Mouse (Mus musculus): ENCODE data around the gene Tnfsfm13. TPM values are rescaled to one million over a fixed set of nuclear protein-coding genes. Genes with fewer than 3 reads are reported as not detected.

Gene Tnfsfm13
- total RNA-seq, 2 experiments from 2014 or later, result 1.2 to 1.9 TPM

DNA sequence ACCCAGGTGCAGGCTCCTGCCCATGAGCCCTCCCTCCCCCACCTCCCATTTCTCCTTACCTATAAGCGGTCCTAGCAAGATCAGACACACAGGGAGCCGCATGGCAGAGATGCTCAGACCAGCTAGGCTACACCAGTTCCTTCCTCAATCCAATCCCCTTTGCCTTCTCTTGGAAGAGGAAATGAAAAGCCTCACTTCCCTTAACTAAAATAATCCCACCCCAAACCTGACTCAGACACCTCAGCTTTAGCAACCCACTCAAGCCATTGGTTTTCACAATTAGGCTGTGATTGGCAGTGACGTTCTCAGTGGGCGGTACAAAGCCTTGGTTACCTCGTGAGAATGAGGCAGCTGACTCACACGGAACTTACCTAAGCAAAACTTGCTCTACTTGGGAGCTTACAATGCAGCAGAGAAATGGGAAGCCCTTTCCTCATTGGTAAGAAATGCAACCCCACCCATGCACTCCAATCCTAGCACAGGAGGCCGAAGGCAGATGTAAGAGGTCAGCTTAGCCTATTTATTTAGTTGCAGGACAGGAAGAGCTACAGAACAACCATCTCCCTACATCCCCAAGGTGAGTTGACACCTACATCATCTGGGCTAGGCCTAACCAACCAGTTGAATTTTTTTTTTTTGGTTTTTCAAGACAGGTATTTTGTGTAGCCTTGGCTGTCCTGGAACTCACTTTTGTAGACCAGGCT lies 29.8 kb downstream of the Tnfsfm13 start, which contains the start of gene Cd68:
Cd68 (minus strand) TSS at position 193 of the 704 bp plus-strand sequence.
- peak within 1 kb of the TSS; percentile 41 for H3K4me3 ChIP-seq
- intact Hi-C loops (cut with DNase I), result loop anchor here (10.0 kb wide), 1 partner anchor 329 kb away; the partner anchor contains the start of genes Gabarap and Phf23
- peak within 1 kb of the TSS; percentile 16; the same call in 1 of the 2 replicates for H3K27ac ChIP-seq
- no peak for TF ChIP-seq CTCF (IDR thresholded peaks at IDR 0.05)
- peak; percentile 61 for DNase-seq

DNA sequence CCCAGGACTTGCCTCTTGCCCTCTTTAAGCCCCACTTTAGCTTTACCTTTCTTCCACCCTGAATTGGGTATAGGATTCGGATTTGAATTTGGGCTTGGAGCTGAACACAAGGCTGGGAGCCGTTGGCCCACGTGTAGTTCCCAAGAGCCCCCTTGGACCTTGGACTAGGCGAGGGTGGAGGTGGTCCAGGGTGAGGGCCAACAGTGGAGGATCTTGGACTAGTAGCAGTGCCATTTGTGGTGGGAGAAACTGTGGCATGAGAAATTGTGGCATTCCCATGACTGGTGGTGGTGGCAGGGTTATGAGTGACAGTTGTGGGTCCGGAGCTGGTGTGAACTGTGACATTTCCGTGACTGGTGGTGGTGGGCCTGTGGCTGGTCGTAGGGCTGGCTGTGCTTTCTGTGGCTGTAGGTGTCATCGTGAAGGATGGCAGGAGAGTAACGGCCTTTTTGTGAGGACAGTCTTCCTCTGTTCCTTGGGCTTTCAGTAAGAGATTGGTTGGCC lies 30.4 kb downstream of the Tnfsfm13 start:
- TF ChIP-seq CTCF (IDR thresholded peaks at IDR 0.05), result no peak
- no peak for DNase-seq
- Histone ChIP-seq H3K27ac (peak overlapping the region; percentile 16; the same call in 1 of the 2 replicates), H3K4me3 (peak overlapping the region; percentile 41)
- intact Hi-C loops (cut with DNase I), result loop anchor here (10.0 kb wide), 1 partner anchor 329 kb away; the partner anchor contains the start of genes Gabarap and Phf23

DNA sequence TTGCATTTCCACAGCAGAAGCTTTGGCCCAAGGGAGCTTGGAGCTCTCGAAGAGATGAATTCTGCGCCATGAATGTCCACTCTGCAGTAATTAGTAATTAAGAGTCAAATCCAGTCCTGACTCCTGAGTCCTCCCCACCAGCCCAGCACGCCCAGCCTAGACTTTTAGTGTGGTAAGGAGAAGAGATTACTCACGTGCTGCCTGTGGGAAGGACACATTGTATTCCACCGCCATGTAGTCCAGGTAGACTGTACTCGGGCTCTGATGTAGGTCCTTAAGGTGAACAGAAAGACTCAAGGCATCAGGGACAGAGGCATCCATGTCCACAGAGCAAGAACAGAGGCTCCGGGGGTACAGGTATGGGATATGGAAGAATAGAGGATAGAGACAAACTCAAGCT lies 31.1 kb downstream of the Tnfsfm13 start:
- Histone ChIP-seq H3K4me3 (0 out of 2 replicates have a peak overlapping the region, but pooled peaks have one; percentile 41), H3K27ac (peak overlapping the region; percentile 97)
- intact Hi-C loops (cut with DNase I), result loop anchor here (10.0 kb wide), 1 partner anchor 330 kb away; the partner anchor contains the start of genes Gabarap and Phf23
- no peak for TF ChIP-seq CTCF (IDR thresholded peaks at IDR 0.05)
- no peak for DNase-seq

DNA sequence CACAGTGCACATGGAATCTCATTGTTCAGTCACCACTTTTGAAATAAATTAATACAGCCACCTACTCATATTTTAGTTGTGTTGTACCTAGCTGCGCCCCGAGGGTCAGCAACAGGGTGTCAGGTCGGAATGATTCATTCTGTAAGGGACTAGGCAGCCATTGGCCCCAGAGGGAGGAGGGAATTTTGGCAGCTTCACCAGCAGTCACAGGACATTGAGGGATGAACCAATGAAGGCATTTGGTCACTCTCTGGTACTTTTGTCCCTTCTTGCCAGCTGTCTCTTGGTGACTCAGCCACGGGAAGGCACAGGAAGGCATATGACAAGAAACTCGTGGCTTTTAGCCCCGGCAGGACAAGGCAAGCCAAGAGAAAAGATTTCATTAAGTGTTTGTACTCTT lies 32.1 kb downstream of the Tnfsfm13 start:
- TF ChIP-seq CTCF (IDR thresholded peaks at IDR 0.05), result no peak
- DNase-seq, result peak; percentile 34
- no peak overlapping the region; the same call in 1 of the 2 replicates for H3K4me3 ChIP-seq
- peak overlapping the region; percentile 97 for H3K27ac ChIP-seq
- intact Hi-C loops (cut with DNase I), result loop anchor here (2.0 to 10.0 kb wide), 2 partner anchors 83 to 331 kb away; partner anchors contain the start of genes Gabarap, Phf23, Trp53 and Wrap53

DNA sequence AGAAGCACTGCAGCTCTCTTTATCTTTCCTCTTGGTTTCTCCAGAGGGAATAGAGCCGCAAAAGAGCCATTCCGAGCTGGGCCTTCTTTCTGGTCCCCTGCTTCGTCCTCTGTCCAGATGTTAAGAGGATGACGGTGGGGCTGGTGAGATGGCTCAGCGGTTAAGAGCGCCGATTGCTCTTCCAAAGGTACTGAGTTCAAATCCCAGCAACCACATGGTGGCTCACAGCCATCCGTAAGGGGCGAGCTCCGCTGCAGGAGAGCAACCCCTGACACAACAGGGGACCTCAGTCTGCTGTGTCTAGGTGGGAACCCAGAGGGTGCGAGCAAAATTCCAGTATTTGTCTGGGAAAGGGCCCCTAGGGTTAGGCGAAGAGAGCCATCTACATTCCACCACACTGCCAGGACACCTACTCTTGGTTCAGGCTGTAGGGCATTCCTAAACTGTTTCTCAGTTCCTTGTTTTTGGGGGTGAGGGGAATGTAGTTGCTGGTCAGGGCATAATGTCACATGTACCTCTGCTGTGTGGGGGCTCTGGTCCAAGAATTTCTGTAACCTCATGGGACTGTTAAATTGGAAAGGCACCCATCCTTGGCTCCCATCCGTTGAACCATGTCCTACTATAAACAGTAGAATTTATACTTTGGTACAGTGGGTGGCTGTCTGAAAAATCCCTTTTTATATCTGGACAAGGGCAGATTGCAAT lies 32.8 kb downstream of the Tnfsfm13 start:
- Histone ChIP-seq H3K27ac (peak overlapping the region; percentile 97), H3K4me3 (peak overlapping the region; percentile 88)
- TF ChIP-seq CTCF (IDR thresholded peaks at IDR 0.05), result no peak
- peak; percentile 45 for DNase-seq
- intact Hi-C loops (cut with DNase I), result loop anchor here (2.0 to 10.0 kb wide), 2 partner anchors 82 to 332 kb away; partner anchors contain the start of genes Gabarap, Phf23, Trp53 and Wrap53

DNA sequence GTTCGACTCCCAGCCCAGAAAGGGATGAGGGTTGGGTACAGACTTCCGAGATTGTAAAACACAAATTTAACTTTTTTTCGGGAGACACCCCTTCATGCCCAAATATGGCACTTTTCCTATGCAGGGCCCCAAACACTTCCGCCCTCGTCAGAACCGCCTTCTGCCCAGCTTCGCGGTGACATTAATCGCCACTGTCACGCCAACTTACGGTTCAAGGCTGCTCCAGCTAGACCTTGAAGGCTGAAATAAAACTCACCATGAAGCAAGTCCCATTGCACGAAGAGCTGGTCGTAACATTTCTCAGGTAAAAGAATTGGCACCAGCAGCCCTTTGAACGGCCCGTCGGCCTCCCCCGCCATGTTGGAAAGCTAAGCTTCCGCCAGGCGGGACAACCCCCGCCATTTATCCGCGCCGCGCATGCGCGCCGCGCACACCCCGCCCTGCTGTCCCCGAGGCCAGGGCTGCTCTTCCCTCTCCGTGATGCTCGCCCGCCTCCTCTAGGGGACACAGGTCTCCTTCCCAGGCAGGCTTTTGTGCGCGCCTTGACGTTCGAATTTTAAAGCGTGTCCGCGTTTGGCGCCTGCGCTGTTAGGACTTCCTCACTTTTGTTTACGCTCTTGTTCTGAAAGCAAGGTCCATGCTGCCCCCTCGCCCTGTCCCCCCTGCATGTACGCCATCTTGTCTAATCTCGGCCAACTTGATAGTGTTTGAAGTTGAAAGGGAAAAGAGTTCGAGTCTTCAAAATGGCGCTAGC lies 33.5 kb downstream of the Tnfsfm13 start, which contains the start of gene Mpdu1:
Mpdu1 (minus strand) TSS at position 430 of the 754 bp plus-strand sequence.
- intact Hi-C loops (cut with DNase I), result loop anchor here (2.0 to 10.0 kb wide), 2 partner anchors 82 to 332 kb away; partner anchors contain the start of genes Gabarap, Phf23, Trp53 and Wrap53
- TF ChIP-seq CTCF (IDR thresholded peaks at IDR 0.05), result peak; percentile 41

DNA sequence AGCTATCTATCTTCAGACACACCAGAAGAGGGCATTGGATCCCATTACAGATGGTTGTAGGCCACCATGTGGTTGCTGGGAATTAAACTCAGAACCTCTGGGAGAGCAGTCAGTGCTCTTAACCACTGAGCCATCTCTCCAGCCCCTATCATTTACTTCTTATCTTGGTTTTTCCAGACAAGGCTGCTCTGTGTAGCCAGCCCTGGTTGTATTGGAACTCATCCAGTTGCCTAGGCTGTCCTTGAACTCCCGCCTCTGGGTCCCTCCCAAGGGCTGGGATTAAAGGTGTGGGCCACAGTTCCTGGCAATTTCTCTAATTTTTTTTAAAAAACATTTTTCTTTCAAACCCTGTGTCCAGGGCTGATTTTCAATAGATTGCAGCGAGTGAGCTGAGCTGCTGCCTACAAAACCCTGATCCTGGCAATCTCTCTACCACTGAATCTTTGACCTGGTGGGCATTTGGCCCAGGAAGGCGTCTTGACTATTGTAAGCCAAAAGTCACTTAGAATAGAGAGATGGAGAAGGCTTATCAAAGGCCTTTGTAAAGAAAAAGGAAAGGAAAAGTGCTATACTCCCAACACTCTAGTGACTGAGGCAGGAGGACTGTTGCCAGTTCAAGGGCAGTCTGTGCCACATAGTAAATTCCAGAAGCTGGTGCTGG lies 34.5 kb downstream of the Tnfsfm13 start:
- intact Hi-C loops (cut with DNase I), result loop anchor here (10.0 kb wide), 1 partner anchor 333 kb away; the partner anchor contains the start of genes Gabarap and Phf23
- peak overlapping the region; percentile 88 for H3K4me3 ChIP-seq
- H3K27ac ChIP-seq, result peak overlapping the region; percentile 97
- DNase-seq, result no peak
- no peak for TF ChIP-seq CTCF (IDR thresholded peaks at IDR 0.05)

More for the DNA sequence above, 33.5 kb downstream of the Tnfsfm13 start, which contains the start of gene Mpdu1:
- peak within 1 kb of the TSS; percentile 97 for H3K27ac ChIP-seq
- peak within 1 kb of the TSS; percentile 88 for H3K4me3 ChIP-seq
- DNase-seq, result peak; percentile 95

DNA sequence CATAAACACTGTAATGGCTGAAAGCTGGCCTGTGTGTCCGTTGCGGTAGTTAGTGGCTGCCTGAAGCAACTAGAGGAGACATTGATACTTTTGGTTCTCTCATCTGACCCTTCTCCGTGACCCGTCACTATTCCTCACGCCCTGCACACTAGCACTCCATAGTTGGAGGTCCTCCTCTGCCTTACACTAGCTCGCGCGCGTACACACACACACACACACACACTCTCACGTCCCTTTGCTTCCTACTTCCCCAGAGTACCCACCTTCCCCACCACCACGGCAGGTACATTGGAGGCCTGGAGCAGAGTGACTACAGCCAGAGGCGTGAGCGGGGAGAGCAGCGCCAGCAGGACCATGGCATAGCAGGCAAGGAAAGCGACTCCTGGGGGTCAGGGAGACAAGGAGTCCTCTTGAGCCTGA lies 38.4 kb downstream of the Tnfsfm13 start:
- no peak for TF ChIP-seq CTCF (IDR thresholded peaks at IDR 0.05)
- Histone ChIP-seq H3K4me3 (no peak overlapping the region), H3K27ac (no peak overlapping the region)
- intact Hi-C loops (cut with DNase I), result loop anchor here (2.0 kb wide), 1 partner anchor 29 kb away; no protein-coding TSS in a partner anchor
- no peak for DNase-seq

DNA sequence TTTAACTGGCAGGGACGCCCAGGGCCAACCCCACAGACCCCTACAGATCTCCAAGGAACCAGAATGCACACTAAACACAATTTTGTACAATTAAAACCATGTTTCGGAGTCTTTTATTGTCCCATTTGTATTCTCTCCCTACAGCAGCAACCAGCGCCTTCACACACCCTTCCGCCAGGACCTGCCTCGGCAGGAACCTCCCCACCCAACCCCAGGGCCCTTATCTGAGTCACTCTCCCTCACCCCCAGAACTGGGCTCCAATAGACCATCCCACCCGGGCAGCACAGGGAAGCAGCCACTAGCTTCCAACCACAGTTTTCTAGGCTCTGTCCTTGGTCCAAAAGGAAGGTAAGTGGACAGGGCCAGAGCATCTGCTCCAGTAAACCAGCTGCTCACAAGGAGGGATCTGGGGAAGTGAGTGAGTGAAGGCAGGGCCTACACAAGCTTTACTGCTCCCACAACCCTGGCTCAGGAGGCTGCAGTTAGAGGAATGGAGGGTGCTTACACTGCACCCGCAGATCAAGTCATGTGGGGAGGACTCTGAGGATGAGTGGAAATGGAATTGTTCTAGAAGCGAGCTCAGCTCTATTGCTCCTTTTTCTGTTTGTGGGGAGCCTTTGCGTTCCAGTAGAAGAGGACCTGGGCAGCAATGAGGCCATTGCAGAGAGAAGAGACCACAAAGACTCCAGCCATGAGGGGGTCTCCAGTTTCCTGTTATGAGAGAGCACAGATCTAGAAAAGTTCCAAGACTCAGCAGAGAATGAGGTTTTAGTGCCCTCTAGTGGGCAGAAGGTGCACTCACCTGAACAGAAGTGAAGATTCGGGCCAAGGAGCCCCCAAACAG lies 39.1 kb downstream of the Tnfsfm13 start:
- TF ChIP-seq CTCF (IDR thresholded peaks at IDR 0.05), result peak; percentile 90
- intact Hi-C loops (cut with DNase I), result loop anchor here (2.0 kb wide), 1 partner anchor 28 kb away; no protein-coding TSS in a partner anchor

DNA sequence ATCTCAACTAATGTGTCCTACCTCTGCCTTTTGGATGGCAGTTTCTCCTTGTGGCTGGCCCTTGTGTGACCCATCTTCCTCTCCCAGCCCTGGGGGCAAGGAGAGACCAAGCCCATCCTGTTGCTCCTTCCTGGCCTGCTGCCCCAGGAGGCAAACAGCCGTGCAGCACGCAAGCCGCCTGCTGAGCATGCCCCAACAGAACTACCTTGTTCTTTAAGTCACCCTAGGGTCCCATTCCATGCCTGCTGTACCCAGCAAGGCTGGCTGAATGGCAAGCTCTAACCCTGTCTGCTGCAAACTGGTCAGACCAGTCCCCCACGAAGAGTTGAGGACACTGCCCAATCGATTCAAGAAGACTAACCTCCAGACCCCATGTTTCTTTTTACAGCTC lies 39.8 kb downstream of the Tnfsfm13 start:
- Histone ChIP-seq H3K27ac (no peak overlapping the region), H3K4me3 (no peak overlapping the region)
- no peak for TF ChIP-seq CTCF (IDR thresholded peaks at IDR 0.05)
- DNase-seq, result no peak
- intact Hi-C loops (cut with DNase I), result loop anchor here (2.0 kb wide), 1 partner anchor 27 kb away; no protein-coding TSS in a partner anchor

More for the DNA sequence above, 39.1 kb downstream of the Tnfsfm13 start:
- peak; percentile 43 for DNase-seq
- H3K4me3 ChIP-seq, result no peak overlapping the region
- H3K27ac ChIP-seq, result peak overlapping the region; percentile 38; the same call in 1 of the 2 replicates
